Mouse (Mus musculus): ENCODE results near the gene Slc7a8. TPM values are rescaled to one million over a fixed set of nuclear protein-coding genes. Genes with fewer than 3 reads are reported as not detected.
"Not testable (repeated sequence)": the region's sequence is repeated elsewhere in the genome, so short reads cannot be mapped to it uniquely, and the experiment has no call there.

Slc7a8 gene
- polyA plus RNA-seq, 1 experiment: 352 TPM

DNA sequence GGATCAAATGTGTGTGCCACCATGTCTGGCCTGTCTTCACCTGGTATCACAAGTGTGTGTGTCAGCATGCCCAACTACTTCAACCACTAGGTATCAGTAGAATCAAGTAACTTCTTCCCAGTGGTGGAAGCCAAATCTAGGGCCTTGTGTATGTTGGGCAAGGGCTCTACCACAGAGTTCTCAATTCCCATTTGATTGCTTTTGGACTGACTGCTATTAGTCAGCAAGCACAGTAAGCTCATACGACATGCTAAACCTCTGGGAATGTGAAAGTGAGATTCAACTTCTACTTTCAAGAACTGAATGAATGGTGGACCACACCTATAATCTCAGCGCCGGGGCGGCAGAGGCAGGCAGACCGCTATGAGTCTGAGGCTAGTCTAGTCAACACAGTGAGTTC, 11.4 kb downstream of the Slc7a8 start:
- no peak overlapping the region for H3K27ac ChIP-seq (ENCODE audit: insufficient read depth, low read depth, low read length)
- no peak overlapping the region for H3K4me3 ChIP-seq (ENCODE audit: insufficient read depth, low read depth, low read length)
- H3K4me1 ChIP-seq (ENCODE audit: control insufficient read depth, insufficient read depth, low read length): no peaks in the 10 kb centered on the region; the same call in 1 of the 2 replicates
- DNase-seq: no peak
- H3K27me3 ChIP-seq (replicated peaks; ENCODE audit: control insufficient read depth, insufficient read depth, low read length): no peaks in the 10 kb centered on the region
- no peaks in the 10 kb centered on the region for H3K36me3 ChIP-seq (ENCODE audit: control insufficient read depth, insufficient read depth, low read length)
- TF ChIP-seq POLR2A (IDR thresholded peaks at IDR 0.05; ENCODE audit: low read depth, low read length): no peak
- no peak for TF ChIP-seq CTCF (conservative IDR thresholded peaks at IDR 0.05; ENCODE audit: insufficient read depth, insufficient read length, low read depth, low read length)
- WGBS: 90% methylated on average over 5 of the region's 5 CpGs

DNA sequence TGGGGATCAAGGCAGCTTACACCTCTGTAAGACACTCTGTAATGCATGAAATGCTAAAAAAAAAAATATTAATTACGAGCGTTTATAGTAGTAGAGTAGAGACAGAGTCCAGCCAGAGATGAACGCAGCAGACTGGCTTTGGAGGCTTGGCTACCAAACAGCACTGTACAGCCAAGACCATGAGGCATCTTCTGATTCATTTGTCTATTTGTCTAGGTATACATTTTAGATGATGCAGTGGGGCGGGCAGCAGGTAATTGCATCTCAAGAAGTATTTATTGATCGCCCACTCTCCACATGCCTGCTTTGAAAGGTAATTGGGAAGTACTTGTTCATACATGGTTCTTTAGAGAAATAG, 12.7 kb downstream of the Slc7a8 start:
- no peak for DNase-seq
- no peak for TF ChIP-seq CTCF (conservative IDR thresholded peaks at IDR 0.05; ENCODE audit: insufficient read depth, insufficient read length, low read depth, low read length)
- no peak for TF ChIP-seq POLR2A (IDR thresholded peaks at IDR 0.05; ENCODE audit: low read depth, low read length)
- no peaks in the 10 kb centered on the region for H3K36me3 ChIP-seq (ENCODE audit: control insufficient read depth, insufficient read depth, low read length)
- H3K27me3 ChIP-seq (replicated peaks; ENCODE audit: control insufficient read depth, insufficient read depth, low read length): no peaks in the 10 kb centered on the region
- WGBS: 78% methylated on average over 5 of the region's 5 CpGs
- H3K4me1 ChIP-seq (ENCODE audit: control insufficient read depth, insufficient read depth, low read length): no peaks in the 10 kb centered on the region; the same call in 1 of the 2 replicates
- H3K4me3 ChIP-seq (ENCODE audit: insufficient read depth, low read depth, low read length): no peak overlapping the region
- no peak overlapping the region for H3K27ac ChIP-seq (ENCODE audit: insufficient read depth, low read depth, low read length)

DNA sequence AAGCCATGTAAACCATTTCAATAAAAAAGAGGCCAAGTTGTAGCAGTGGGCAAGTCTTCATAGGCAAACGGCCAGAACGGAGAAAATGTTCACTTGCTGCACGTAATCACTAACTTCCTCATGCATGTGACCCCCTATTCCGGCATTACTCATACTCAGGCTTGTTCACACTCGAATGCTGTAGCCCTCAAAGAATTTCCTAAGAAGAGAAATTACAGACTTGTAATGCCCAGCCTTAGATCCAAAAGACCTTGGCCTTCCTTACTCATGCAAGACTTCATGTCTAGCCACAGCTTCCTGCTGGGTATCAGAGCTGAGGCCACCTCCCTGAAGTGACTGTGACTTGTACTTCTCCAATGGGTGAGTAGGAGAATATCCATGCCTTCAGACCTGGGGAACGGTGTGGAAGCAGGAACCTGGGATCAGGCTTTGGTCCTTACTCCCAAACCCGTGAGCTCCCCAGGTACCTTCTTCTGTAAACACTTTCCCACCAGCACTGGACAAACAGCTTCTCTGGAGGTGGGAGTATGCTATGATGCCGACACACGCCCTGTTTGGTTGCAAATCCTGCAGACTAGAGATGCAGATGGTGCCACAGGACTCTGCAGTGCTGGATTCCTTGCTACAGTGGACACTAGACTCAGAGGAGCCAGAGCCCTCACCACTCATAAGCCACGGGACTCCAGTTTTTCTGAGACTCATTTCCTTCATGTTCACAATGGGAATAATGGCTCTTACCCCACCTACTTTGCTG, 13.3 kb downstream of the Slc7a8 start:
- TF ChIP-seq CTCF (conservative IDR thresholded peaks at IDR 0.05; ENCODE audit: insufficient read depth, insufficient read length, low read depth, low read length): no peak
- TF ChIP-seq POLR2A (IDR thresholded peaks at IDR 0.05; ENCODE audit: low read depth, low read length): no peak
- Histone ChIP-seq H3K4me3 (ENCODE audit: insufficient read depth, low read depth, low read length) (no peak overlapping the region), H3K4me1 (ENCODE audit: control insufficient read depth, insufficient read depth, low read length) (no peaks in the 10 kb centered on the region; the same call in 1 of the 2 replicates), H3K27ac (ENCODE audit: insufficient read depth, low read depth, low read length) (no peak overlapping the region), H3K36me3 (ENCODE audit: control insufficient read depth, insufficient read depth, low read length) (no peaks in the 10 kb centered on the region), H3K27me3 (replicated peaks; ENCODE audit: control insufficient read depth, insufficient read depth, low read length) (no peaks in the 10 kb centered on the region)
- 62% methylated on average over 10 of the region's 10 CpGs for WGBS
- no peak for DNase-seq

DNA sequence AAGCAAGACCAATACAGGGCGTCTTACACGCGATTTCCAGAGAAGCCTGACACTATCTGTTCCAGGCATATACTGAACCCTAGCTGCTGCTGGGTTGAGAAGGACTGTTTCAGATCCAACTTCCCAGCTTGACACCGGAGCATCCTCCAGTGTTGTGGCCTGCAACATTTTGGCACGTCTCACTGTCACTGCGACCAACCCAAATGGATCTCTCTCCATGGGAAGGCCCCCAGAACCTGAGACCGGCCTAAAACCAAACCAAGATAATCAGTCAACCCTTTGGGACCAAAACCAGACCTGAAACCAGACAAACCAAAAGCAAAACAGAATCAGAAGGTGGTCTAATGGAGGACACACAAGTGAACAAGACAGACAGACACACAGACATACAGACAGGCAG, 14.8 kb downstream of the Slc7a8 start:
- DNase-seq; H3K36me3 ChIP-seq (ENCODE audit: control insufficient read depth, insufficient read depth, low read length); H3K27me3 ChIP-seq (replicated peaks; ENCODE audit: control insufficient read depth, insufficient read depth, low read length); H3K4me3 ChIP-seq (ENCODE audit: insufficient read depth, low read depth, low read length); H3K27ac ChIP-seq (ENCODE audit: insufficient read depth, low read depth, low read length); H3K4me1 ChIP-seq (ENCODE audit: control insufficient read depth, insufficient read depth, low read length): not testable (repeated sequence)
- 94% methylated on average over 7 of the region's 7 CpGs for WGBS

DNA sequence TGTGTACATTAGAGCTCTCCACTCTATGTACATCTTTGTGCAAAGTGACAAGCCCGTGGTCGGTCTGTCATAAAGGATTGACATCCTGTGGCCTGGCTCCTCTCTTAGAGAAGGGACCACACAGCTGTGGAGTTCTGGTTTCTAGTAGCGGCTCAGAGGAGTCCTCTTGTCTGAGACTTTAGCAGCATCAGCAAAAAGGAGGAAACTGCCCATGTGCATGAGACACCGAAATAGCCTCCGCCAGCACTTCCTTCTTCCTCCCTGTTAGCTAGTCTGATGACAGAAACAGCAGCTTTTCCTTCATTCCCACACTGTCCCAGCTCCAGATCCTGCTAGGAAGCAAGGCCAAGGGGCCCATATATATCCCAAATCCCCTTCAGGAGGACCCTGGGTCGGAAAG, 25.4 kb downstream of the Slc7a8 start:
- 56% methylated on average over 6 of the region's 6 CpGs for WGBS
- TF ChIP-seq CTCF (conservative IDR thresholded peaks at IDR 0.05; ENCODE audit: insufficient read depth, insufficient read length, low read depth, low read length): no peak
- TF ChIP-seq POLR2A (IDR thresholded peaks at IDR 0.05; ENCODE audit: low read depth, low read length): no peak

DNA sequence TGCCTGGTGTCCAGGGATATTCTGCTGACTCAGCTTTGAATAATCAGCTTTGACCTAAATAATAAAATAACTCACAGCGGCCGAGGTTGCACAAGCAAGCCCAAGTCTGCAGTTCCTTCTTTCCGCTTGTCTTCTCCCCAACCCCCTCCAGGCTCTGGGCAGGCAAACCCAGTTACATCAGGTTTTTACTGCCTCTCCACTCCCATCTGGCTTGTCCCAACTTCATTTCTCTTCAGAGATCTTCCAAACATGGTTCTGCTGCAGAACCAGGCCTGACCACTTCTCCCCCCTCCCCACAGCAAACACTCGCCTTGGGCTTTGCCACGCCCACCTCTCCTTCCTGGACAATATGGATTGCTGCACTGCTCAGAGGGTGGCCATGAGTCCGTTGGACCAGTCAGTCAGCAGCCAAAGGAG, 27.1 kb downstream of the Slc7a8 start:
- no peak for TF ChIP-seq POLR2A (IDR thresholded peaks at IDR 0.05; ENCODE audit: low read depth, low read length)
- no peak for TF ChIP-seq CTCF (conservative IDR thresholded peaks at IDR 0.05; ENCODE audit: insufficient read depth, insufficient read length, low read depth, low read length)
- peak overlapping the region; percentile 2; the same call in 1 of the 2 replicates for H3K27ac ChIP-seq (ENCODE audit: insufficient read depth, low read depth, low read length)
- WGBS: 25% methylated on average over 6 of the region's 6 CpGs
- peaks cover 3% of the 10 kb centered on the region; the same call in 1 of the 2 replicates for H3K4me1 ChIP-seq (ENCODE audit: control insufficient read depth, insufficient read depth, low read length)
- no peaks in the 10 kb centered on the region for H3K27me3 ChIP-seq (replicated peaks; ENCODE audit: control insufficient read depth, insufficient read depth, low read length)
- no peaks in the 10 kb centered on the region for H3K36me3 ChIP-seq (ENCODE audit: control insufficient read depth, insufficient read depth, low read length)
- no peak overlapping the region for H3K4me3 ChIP-seq (ENCODE audit: insufficient read depth, low read depth, low read length)
- peak; percentile 78 for DNase-seq

More for the DNA sequence above, 25.4 kb downstream of the Slc7a8 start:
- Histone ChIP-seq H3K27me3 (replicated peaks; ENCODE audit: control insufficient read depth, insufficient read depth, low read length) (no peaks in the 10 kb centered on the region), H3K36me3 (ENCODE audit: control insufficient read depth, insufficient read depth, low read length) (no peaks in the 10 kb centered on the region), H3K4me1 (ENCODE audit: control insufficient read depth, insufficient read depth, low read length) (peaks cover 3% of the 10 kb centered on the region; the same call in 1 of the 2 replicates), H3K4me3 (ENCODE audit: insufficient read depth, low read depth, low read length) (no peak overlapping the region), H3K27ac (ENCODE audit: insufficient read depth, low read depth, low read length) (peak overlapping the region; percentile 5; the same call in 1 of the 2 replicates)
- DNase-seq: peak; percentile 51

DNA sequence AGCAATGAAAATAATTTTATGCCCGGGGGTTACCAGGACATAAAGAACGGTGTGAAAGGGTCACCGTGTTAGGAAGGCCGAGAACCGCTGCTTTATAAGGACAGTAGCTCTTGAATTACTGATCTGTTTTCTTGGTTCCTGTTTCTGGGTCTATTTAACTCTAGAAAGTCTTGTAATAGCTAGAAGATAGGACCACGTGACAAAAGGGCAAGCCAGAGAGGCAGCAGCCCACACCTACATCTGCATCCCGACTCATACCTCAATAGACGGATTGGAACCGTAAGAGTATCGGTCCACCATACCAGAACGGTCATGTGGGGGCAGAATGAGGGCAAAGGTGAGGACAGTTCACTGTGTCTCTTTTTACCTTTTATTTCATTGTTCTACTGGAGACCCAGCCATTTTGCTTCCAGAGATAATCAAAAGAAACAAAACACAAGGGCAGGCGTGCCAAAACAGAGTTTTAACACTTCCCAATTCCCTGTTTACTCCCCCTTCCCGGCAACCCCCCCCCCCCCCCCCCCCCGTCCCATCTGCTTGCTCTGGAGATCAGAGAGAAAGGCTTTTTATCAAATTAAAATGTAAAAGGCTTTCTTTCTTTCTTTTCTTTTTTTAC, 27.7 kb downstream of the Slc7a8 start:
- H3K4me3 ChIP-seq (ENCODE audit: insufficient read depth, low read depth, low read length): no peak overlapping the region
- H3K27ac ChIP-seq (ENCODE audit: insufficient read depth, low read depth, low read length): no peak overlapping the region
- WGBS: 54% methylated on average over 14 of the region's 14 CpGs
- no peak for TF ChIP-seq CTCF (conservative IDR thresholded peaks at IDR 0.05; ENCODE audit: insufficient read depth, insufficient read length, low read depth, low read length)
- TF ChIP-seq POLR2A (IDR thresholded peaks at IDR 0.05; ENCODE audit: low read depth, low read length): no peak
- no peaks in the 10 kb centered on the region for H3K27me3 ChIP-seq (replicated peaks; ENCODE audit: control insufficient read depth, insufficient read depth, low read length)
- DNase-seq: no peak
- peaks cover 3% of the 10 kb centered on the region; the same call in 1 of the 2 replicates for H3K4me1 ChIP-seq (ENCODE audit: control insufficient read depth, insufficient read depth, low read length)
- no peaks in the 10 kb centered on the region for H3K36me3 ChIP-seq (ENCODE audit: control insufficient read depth, insufficient read depth, low read length)
